Mouse (Mus musculus) neural tube, embryonic 12.5 days (tissue): ENCODE data around the gene Tpd52l2. TPM values are rescaled to one million over a fixed set of nuclear protein-coding genes. Genes with fewer than 3 reads are reported as not detected.
A peak's percentile ranks its signal among the peaks of the same experiment; 100 is the strongest.

Experiments
- ATAC-seq: fragments of 200-750 bp; cut with Nextera tagmentation; 2 replicates; pipeline ENCODE4 v1.8.0; 2017; ENCODE audit warnings: low read depth, mild to moderate bottlenecking, moderate TSS enrichment, moderate library complexity; ENCODE audit not compliant: low FRiP score
- H3K27ac ChIP-seq: fragments of 300-500 bp; sonication (generic); 2 replicates; pipeline ENCODE4 v1.5.1; 2016
- H3K27me3 ChIP-seq: fragments of 300-500 bp; sonication (generic); replicated peaks from 2 replicates; pipeline ENCODE4 v1.6.1; 2016; ENCODE audit warnings: mild to moderate bottlenecking
- H3K36me3 ChIP-seq: fragments of 300-500 bp; sonication (generic); 2 replicates; pipeline ENCODE4 v1.6.1; 2016; ENCODE audit warnings: mild to moderate bottlenecking
- H3K4me1 ChIP-seq: fragments of 300-500 bp; sonication (generic); 2 replicates; pipeline ENCODE4 v1.6.1; 2016
- H3K4me2 ChIP-seq: fragments of 300-500 bp; sonication (generic); replicated peaks from 2 replicates; pipeline ENCODE4 v1.6.1; 2016; ENCODE audit warnings: mild to moderate bottlenecking
- H3K4me3 ChIP-seq: fragments of 300-500 bp; sonication (generic); 2 replicates; pipeline ENCODE4 v1.5.1; 2016
- H3K9ac ChIP-seq: fragments of 300-500 bp; sonication (generic); 2 replicates; pipeline ENCODE4 v1.6.1; 2016; ENCODE audit warnings: mild to moderate bottlenecking
- H3K9me3 ChIP-seq: fragments of 300-500 bp; sonication (generic); 2 replicates; pipeline ENCODE4 v1.6.1; 2016; ENCODE audit warnings: mild to moderate bottlenecking
- WGBS: fragments of 180-500 bp; shearing (Covaris S2); methylation state at CpG from one replicate; pipeline ENCODE4 v1.1.7; 2016; 5-methylcytosine and 5-hydroxymethylcytosine counted together
- polyA plus RNA-seq: library from polyadenylated mRNA; unstranded; fragments of >200 nt; fragmentation: Nextera tagmentation; extraction: Ambion mirVana; gene quantifications from 2 replicates; pipeline ENCODE4 v1.2.1, GENCODE M21; 2016

The Tpd52l2 gene
- polyA plus RNA-seq, 1 experiment from 2014 or later, result 127 TPM

GRCm38 (mm10) chr2:181463008-181463738, 33.8 kb upstream of the Tpd52l2 start:
- H3K36me3 ChIP-seq, result no peaks in the 10 kb centered on the region
- no peaks in the 10 kb centered on the region for H3K27me3 ChIP-seq
- H3K9me3 ChIP-seq, result no peaks in the 10 kb centered on the region
- H3K27ac ChIP-seq, result no peak overlapping the region
- WGBS, result 47% methylated on average over 7 of the region's 7 CpGs
- H3K4me3 ChIP-seq, result no peak overlapping the region
- no peak overlapping the region for H3K9ac ChIP-seq
- ATAC-seq, result no peak
- peaks cover 12% of the 10 kb centered on the region for H3K4me1 ChIP-seq
- H3K4me2 ChIP-seq, result 0 out of 2 replicates have a peak overlapping the region, but pooled peaks have one; percentile 18

GRCm38 (mm10) chr2:181465423-181465822, 31.5 kb upstream of the Tpd52l2 start:
- no peaks in the 10 kb centered on the region for H3K9me3 ChIP-seq
- no peak overlapping the region for H3K27ac ChIP-seq
- no peak for ATAC-seq
- 60% methylated on average over 3 of the region's 3 CpGs for WGBS
- no peak overlapping the region for H3K9ac ChIP-seq
- H3K36me3 ChIP-seq, result no peaks in the 10 kb centered on the region
- H3K27me3 ChIP-seq, result no peaks in the 10 kb centered on the region
- H3K4me2 ChIP-seq, result no peak overlapping the region
- H3K4me1 ChIP-seq, result peaks cover 7% of the 10 kb centered on the region
- no peak overlapping the region for H3K4me3 ChIP-seq

DNA sequence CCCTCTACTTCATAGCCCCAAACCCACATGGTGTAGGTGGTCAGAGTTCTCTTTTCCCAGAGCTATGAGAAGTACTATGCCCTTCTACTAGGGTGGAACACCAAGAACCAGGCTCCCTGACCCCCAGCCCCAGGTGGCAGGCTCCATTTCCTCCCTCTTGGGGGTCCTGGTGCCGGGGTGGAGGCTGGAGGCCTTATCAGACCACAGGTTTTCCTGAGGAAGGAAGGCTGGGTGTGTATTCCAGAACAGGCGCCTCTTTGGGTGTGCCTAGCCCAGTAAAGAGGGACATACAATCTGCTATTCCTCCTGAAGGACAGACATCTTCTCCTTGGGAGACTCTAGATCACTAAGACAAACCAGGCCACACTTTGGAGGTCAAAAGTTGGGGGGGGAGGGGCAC, 26.7 kb upstream of the Tpd52l2 start:
- no peaks in the 10 kb centered on the region for H3K36me3 ChIP-seq
- H3K9me3 ChIP-seq, result no peaks in the 10 kb centered on the region
- no peaks in the 10 kb centered on the region for H3K4me1 ChIP-seq
- no peak overlapping the region for H3K9ac ChIP-seq
- 70% methylated on average over 2 of the region's 2 CpGs for WGBS
- no peak overlapping the region for H3K27ac ChIP-seq
- no peak overlapping the region for H3K4me3 ChIP-seq
- ATAC-seq, result no peak
- no peaks in the 10 kb centered on the region for H3K27me3 ChIP-seq
- H3K4me2 ChIP-seq, result no peak overlapping the region

- Histone ChIP-seq H3K9me3 (no peaks in the 10 kb centered on the region), H3K4me2 (no peak overlapping the region), H3K27ac (no peak overlapping the region), H3K4me3 (no peak overlapping the region), H3K9ac (no peak overlapping the region), H3K4me1 (no peaks in the 10 kb centered on the region), H3K36me3 (no peaks in the 10 kb centered on the region), H3K27me3 (no peaks in the 10 kb centered on the region)
- no peak for ATAC-seq
- 58% methylated on average over 5 of the region's 5 CpGs for WGBS
Measured at GRCm38 (mm10) chr2:181471246-181471645, 25.7 kb upstream of the Tpd52l2 start.

DNA sequence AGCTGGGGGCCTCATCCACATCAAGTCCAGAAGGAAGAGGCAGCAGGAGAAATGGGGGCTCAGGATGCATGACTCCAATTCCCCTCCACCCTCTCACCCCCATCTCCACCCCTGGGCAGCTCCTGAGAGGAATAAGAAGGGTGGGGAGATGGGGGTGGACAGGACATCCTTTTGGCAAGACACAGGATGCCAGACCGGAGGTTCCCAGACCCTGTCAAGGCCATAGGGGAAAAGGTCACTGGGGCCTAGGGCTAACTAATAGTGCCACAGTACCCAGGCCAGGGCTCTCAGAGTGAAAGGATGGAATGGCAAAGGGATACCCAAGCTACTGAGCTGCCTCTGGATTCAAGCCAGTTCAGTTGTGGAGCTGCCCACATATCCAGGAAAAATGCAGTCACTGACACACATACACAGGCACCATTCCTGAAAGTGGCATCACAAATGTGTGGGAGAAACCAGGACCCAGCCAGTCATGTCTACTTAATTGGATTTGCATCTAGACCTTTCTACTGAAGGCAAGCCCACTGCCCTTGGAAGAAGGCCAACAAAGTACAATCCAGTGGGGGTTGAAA, 24.6 kb upstream of the Tpd52l2 start:
- no peaks in the 10 kb centered on the region for H3K4me1 ChIP-seq
- H3K27me3 ChIP-seq, result no peaks in the 10 kb centered on the region
- no peak overlapping the region for H3K9ac ChIP-seq
- no peaks in the 10 kb centered on the region for H3K36me3 ChIP-seq
- WGBS, result 81% methylated on average over 1 of the region's 1 CpGs
- H3K4me2 ChIP-seq, result no peak overlapping the region
- H3K9me3 ChIP-seq, result no peaks in the 10 kb centered on the region
- no peak for ATAC-seq
- no peak overlapping the region for H3K4me3 ChIP-seq
- no peak overlapping the region for H3K27ac ChIP-seq

GRCm38 (mm10) chr2:181483120-181483519, 13.8 kb upstream of the Tpd52l2 start:
- no peak for ATAC-seq
- no peak overlapping the region for H3K27ac ChIP-seq
- WGBS, result 49% methylated on average over 2 of the region's 2 CpGs

DNA sequence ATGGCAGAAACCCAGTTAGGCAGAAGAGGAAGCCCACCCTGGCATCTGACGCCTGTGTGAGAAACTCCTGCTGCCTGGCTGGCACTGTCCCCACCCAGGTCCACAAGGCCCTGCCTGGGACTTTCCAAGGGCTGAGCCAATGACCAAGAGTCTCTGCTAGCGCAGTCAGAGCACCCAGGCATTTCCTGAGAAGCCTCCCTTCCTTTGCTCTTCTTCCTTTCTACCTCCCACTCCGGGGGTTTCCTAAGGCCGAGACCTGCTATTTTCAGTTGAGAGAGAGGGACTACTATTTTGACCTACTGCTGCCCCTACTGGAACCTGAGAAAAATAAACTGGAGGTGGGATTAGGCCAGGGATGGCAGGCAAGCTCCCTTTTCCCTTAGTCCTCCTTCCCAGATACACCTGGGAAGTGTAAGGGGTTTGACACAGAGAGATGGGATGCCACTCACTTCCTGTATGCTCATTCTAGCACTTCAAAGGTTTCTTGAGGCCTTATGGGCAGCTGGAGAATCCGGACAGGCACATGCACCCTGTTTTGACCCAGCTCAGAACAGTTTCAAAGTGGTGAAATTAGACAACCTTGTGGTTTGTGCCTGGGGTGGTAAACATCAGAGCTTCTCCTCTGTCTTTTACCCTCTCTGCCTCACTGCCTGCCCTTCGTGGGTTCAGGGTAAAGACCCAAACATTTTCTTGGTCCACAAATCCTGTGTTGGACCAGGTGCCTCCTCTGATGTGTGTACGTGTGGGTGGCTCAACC, 13.2 kb upstream of the Tpd52l2 start:
- no peaks in the 10 kb centered on the region for H3K9me3 ChIP-seq
- no peak overlapping the region for H3K4me2 ChIP-seq
- H3K4me3 ChIP-seq, result no peak overlapping the region
- peaks cover 14% of the 10 kb centered on the region for H3K4me1 ChIP-seq
- H3K36me3 ChIP-seq, result no peaks in the 10 kb centered on the region
- H3K27ac ChIP-seq, result no peak overlapping the region
- WGBS, result 43% methylated on average over 7 of the region's 7 CpGs
- no peak overlapping the region; the same call in 1 of the 2 replicates for H3K9ac ChIP-seq
- ATAC-seq, result no peak
- H3K27me3 ChIP-seq, result no peaks in the 10 kb centered on the region

More at GRCm38 (mm10) chr2:181483120-181483519, 13.8 kb upstream of the Tpd52l2 start:
- Histone ChIP-seq H3K4me2 (no peak overlapping the region), H3K9ac (no peak overlapping the region; the same call in 1 of the 2 replicates), H3K4me1 (peaks cover 14% of the 10 kb centered on the region), H3K36me3 (no peaks in the 10 kb centered on the region), H3K27me3 (no peaks in the 10 kb centered on the region), H3K4me3 (no peak overlapping the region), H3K9me3 (no peaks in the 10 kb centered on the region)

GRCm38 (mm10) chr2:181484456-181485233, 12.3 kb upstream of the Tpd52l2 start:
- no peaks in the 10 kb centered on the region for H3K27me3 ChIP-seq
- no peak overlapping the region for H3K9ac ChIP-seq
- 79% methylated on average over 6 of the region's 6 CpGs for WGBS
- no peaks in the 10 kb centered on the region for H3K9me3 ChIP-seq
- no peaks in the 10 kb centered on the region for H3K36me3 ChIP-seq
- ATAC-seq, result no peak
- H3K4me1 ChIP-seq, result peaks cover 14% of the 10 kb centered on the region
- H3K4me3 ChIP-seq, result no peak overlapping the region
- H3K4me2 ChIP-seq, result no peak overlapping the region
- no peak overlapping the region for H3K27ac ChIP-seq

DNA sequence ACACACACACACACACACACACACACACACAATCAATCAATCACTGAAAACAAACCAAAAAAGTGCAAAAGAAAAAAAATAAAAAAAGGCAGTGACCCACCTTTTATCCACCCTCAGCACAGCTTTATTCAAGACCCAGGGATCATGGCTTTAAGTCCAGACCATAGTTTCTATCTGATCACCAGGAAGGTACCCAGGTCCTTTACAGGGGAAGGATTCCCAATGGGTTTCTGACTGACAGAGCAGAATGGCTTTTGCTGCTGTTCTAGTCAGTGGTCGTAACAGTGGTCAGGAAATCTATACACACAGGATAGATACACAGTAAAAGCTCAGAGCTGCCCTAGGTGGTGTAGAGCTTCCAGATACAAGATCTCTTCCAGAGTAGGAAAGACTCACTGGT, 11.2 kb upstream of the Tpd52l2 start:
- ATAC-seq, result no peak
- H3K4me2 ChIP-seq, result no peak overlapping the region
- H3K36me3 ChIP-seq, result no peaks in the 10 kb centered on the region
- H3K4me3 ChIP-seq, result no peak overlapping the region
- no peak overlapping the region for H3K27ac ChIP-seq
- H3K9me3 ChIP-seq, result no peaks in the 10 kb centered on the region
- no peak overlapping the region for H3K9ac ChIP-seq
- peaks cover 14% of the 10 kb centered on the region for H3K4me1 ChIP-seq
- WGBS, result 13% methylated on average over 1 of the region's 1 CpGs
- no peaks in the 10 kb centered on the region for H3K27me3 ChIP-seq

GRCm38 (mm10) chr2:181487338-181488277, 9.3 kb upstream of the Tpd52l2 start:
- no peaks in the 10 kb centered on the region for H3K36me3 ChIP-seq
- ATAC-seq, result 0 out of 2 replicates have a peak, but pooled peaks have one; percentile 37
- H3K9ac ChIP-seq, result no peak overlapping the region
- H3K4me2 ChIP-seq, result peak overlapping the region; percentile 12; the same call in 1 of the 2 replicates
- 26% methylated on average over 5 of the region's 5 CpGs for WGBS
- no peak overlapping the region for H3K4me3 ChIP-seq
- peak overlapping the region; percentile 42; the same call in 1 of the 2 replicates for H3K27ac ChIP-seq
- H3K27me3 ChIP-seq, result no peaks in the 10 kb centered on the region
- peaks cover 14% of the 10 kb centered on the region for H3K4me1 ChIP-seq
- no peaks in the 10 kb centered on the region for H3K9me3 ChIP-seq
